Mouse (Mus musculus) forebrain, embryonic 16.5 days (tissue): ENCODE results near the gene Xrcc1. TPM values are rescaled to one million over a fixed set of nuclear protein-coding genes. Genes with fewer than 3 reads are reported as not detected.
A peak's percentile ranks its signal among the peaks of the same experiment; 100 is the strongest.

Source experiments
- ATAC-seq: fragments of 200-750 bp; cut with Nextera tagmentation; 2 replicates; pipeline ENCODE4 v1.8.0; 2017; ENCODE audit warnings: mild to moderate bottlenecking, moderate library complexity
- H3K27ac ChIP-seq: fragments of 300-500 bp; sonication (generic); 2 replicates; pipeline ENCODE4 v1.5.1; 2014; ENCODE audit warnings: low read length, control low read depth
- H3K27me3 ChIP-seq: fragments of 300-500 bp; sonication (generic); replicated peaks from 2 replicates; pipeline ENCODE4 v1.6.1; 2014; ENCODE audit warnings: low read length; ENCODE audit not compliant: control insufficient read depth, insufficient read depth
- H3K36me3 ChIP-seq: fragments of 300-500 bp; sonication (generic); 2 replicates; pipeline ENCODE4 v1.6.1; 2014; ENCODE audit not compliant: control insufficient read depth, insufficient read depth
- H3K4me1 ChIP-seq: fragments of 300-500 bp; sonication (generic); replicated peaks from 2 replicates; pipeline ENCODE4 v1.6.1; 2014; ENCODE audit warnings: low read length; ENCODE audit not compliant: control insufficient read depth, insufficient read depth
- H3K4me2 ChIP-seq: fragments of 300-500 bp; sonication (generic); 2 replicates; pipeline ENCODE4 v1.6.1; 2014; ENCODE audit warnings: mild to moderate bottlenecking, low read length, control low read depth
- H3K4me3 ChIP-seq: fragments of 300-500 bp; sonication (generic); replicated peaks from 2 replicates; pipeline ENCODE4 v1.5.1; 2014; ENCODE audit warnings: mild to moderate bottlenecking, low read length, control low read depth
- H3K9ac ChIP-seq: fragments of 300-500 bp; sonication (generic); replicated peaks from 2 replicates; pipeline ENCODE4 v1.6.1; 2014; ENCODE audit warnings: low read depth, low read length, control low read depth
- H3K9me3 ChIP-seq: fragments of 300-500 bp; sonication (generic); 2 replicates; pipeline ENCODE4 v1.6.1; 2016; ENCODE audit warnings: low read length; ENCODE audit not compliant: control insufficient read depth
- WGBS: fragments of 180-500 bp; shearing (Covaris S2); extraction: QIAGEN DNeasy Blood & Tissue Kit; methylation state at CpG from one replicate; pipeline ENCODE4 v1.1.7; 2014; 5-methylcytosine and 5-hydroxymethylcytosine counted together
- polyA plus RNA-seq: library from polyadenylated mRNA; unstranded; fragments of >200 nt; fragmentation: Nextera tagmentation; extraction: Ambion mirVana; gene quantifications from 2 replicates; pipeline ENCODE4 v1.2.1, GENCODE M21; 2015

Xrcc1 gene
- polyA plus RNA-seq: 79.8 and 80.2 TPM in 2 replicates

- peaks cover 2% of the 10 kb centered on the region; the same call in 1 of the 2 replicates for H3K36me3 ChIP-seq
- peaks cover 13% of the 10 kb centered on the region for H3K4me1 ChIP-seq
- peak within 1 kb of the TSS; percentile 80 for H3K4me2 ChIP-seq
- H3K27me3 ChIP-seq: no peaks in the 10 kb centered on the region
- peak within 1 kb of the TSS; percentile 83 for H3K9ac ChIP-seq
- WGBS: 30% methylated on average over 13 of the region's 13 CpGs
- peak within 1 kb of the TSS; percentile 83 for H3K4me3 ChIP-seq
- no peaks in the 10 kb centered on the region for H3K9me3 ChIP-seq
- peak; percentile 6; the same call in 1 of the 2 replicates for ATAC-seq
- H3K27ac ChIP-seq: peak within 1 kb of the TSS; percentile 56; the same call in 1 of the 2 replicates
Measured at GRCm38 (mm10) chr7:24546068-24546614, at the start of gene Xrcc1, which contains the start of gene Pinlyp. TSS of gene Xrcc1 (plus strand) at chr7:24546289. TSS of gene Pinlyp (minus strand) at chr7:24546118.

- WGBS: 26% methylated on average over 43 of the region's 43 CpGs
- Histone ChIP-seq H3K27ac (no peak overlapping the region), H3K27me3 (no peaks in the 10 kb centered on the region), H3K9me3 (no peaks in the 10 kb centered on the region), H3K36me3 (peaks cover 15% of the 10 kb centered on the region), H3K4me2 (no peak overlapping the region), H3K4me3 (no peak overlapping the region), H3K4me1 (peaks cover 13% of the 10 kb centered on the region), H3K9ac (no peak overlapping the region)
- no peak for ATAC-seq
Measured at GRCm38 (mm10) chr7:24499856-24500577, 46.1 kb upstream of the Xrcc1 start.

- Histone ChIP-seq H3K4me2 (no peak overlapping the region), H3K27ac (no peak overlapping the region), H3K36me3 (peaks cover 15% of the 10 kb centered on the region), H3K9me3 (no peaks in the 10 kb centered on the region), H3K27me3 (no peaks in the 10 kb centered on the region), H3K9ac (no peak overlapping the region), H3K4me3 (no peak overlapping the region), H3K4me1 (peaks cover 22% of the 10 kb centered on the region)
- WGBS: 40% methylated on average over 7 of the region's 7 CpGs
- no peak for ATAC-seq
Measured at GRCm38 (mm10) chr7:24500929-24501328, 45.2 kb upstream of the Xrcc1 start.

GRCm38 (mm10) chr7:24501492-24501891, 44.6 kb upstream of the Xrcc1 start:
- Histone ChIP-seq H3K27ac (no peak overlapping the region), H3K27me3 (no peaks in the 10 kb centered on the region), H3K9ac (no peak overlapping the region), H3K4me2 (no peak overlapping the region), H3K36me3 (peaks cover 15% of the 10 kb centered on the region), H3K9me3 (no peaks in the 10 kb centered on the region), H3K4me3 (no peak overlapping the region), H3K4me1 (peaks cover 25% of the 10 kb centered on the region)
- WGBS: 57% methylated on average over 21 of the region's 21 CpGs
- ATAC-seq: no peak

GRCm38 (mm10) chr7:24504004-24504403, 42.1 kb upstream of the Xrcc1 start:
- no peak overlapping the region for H3K27ac ChIP-seq
- WGBS: 17% methylated on average over 10 of the region's 10 CpGs
- no peak overlapping the region for H3K9ac ChIP-seq
- H3K9me3 ChIP-seq: no peaks in the 10 kb centered on the region
- peaks cover 32% of the 10 kb centered on the region for H3K4me1 ChIP-seq
- H3K4me3 ChIP-seq: no peak overlapping the region
- no peak for ATAC-seq
- no peak overlapping the region for H3K4me2 ChIP-seq
- peaks cover 15% of the 10 kb centered on the region for H3K36me3 ChIP-seq
- H3K27me3 ChIP-seq: no peaks in the 10 kb centered on the region

GRCm38 (mm10) chr7:24504868-24505267, 41.2 kb upstream of the Xrcc1 start:
- Histone ChIP-seq H3K36me3 (peaks cover 14% of the 10 kb centered on the region), H3K4me3 (no peak overlapping the region), H3K4me2 (no peak overlapping the region), H3K9me3 (no peaks in the 10 kb centered on the region), H3K9ac (no peak overlapping the region), H3K4me1 (peaks cover 38% of the 10 kb centered on the region), H3K27me3 (no peaks in the 10 kb centered on the region), H3K27ac (peak overlapping the region; percentile 100)
- ATAC-seq: no peak
- 32% methylated on average over 4 of the region's 4 CpGs for WGBS

- Histone ChIP-seq H3K4me3 (peak overlapping the region; percentile 71), H3K27me3 (no peaks in the 10 kb centered on the region), H3K36me3 (peaks cover 7% of the 10 kb centered on the region), H3K9me3 (no peaks in the 10 kb centered on the region), H3K9ac (peak overlapping the region; percentile 30), H3K27ac (peak overlapping the region; percentile 100), H3K4me1 (peaks cover 39% of the 10 kb centered on the region), H3K4me2 (peak overlapping the region; percentile 70)
- 3% methylated on average over 15 of the region's 15 CpGs for WGBS
- ATAC-seq: no peak
Measured at GRCm38 (mm10) chr7:24505447-24506064, 40.5 kb upstream of the Xrcc1 start.

- H3K36me3 ChIP-seq: peaks cover 2% of the 10 kb centered on the region
- no peaks in the 10 kb centered on the region for H3K27me3 ChIP-seq
- no peaks in the 10 kb centered on the region for H3K9me3 ChIP-seq
- peak overlapping the region; percentile 100 for H3K27ac ChIP-seq
- H3K9ac ChIP-seq: peak overlapping the region; percentile 96
- WGBS: 3% methylated on average over 3 of the region's 3 CpGs
- peak overlapping the region; percentile 71 for H3K4me3 ChIP-seq
- H3K4me2 ChIP-seq: peak overlapping the region; percentile 70
- H3K4me1 ChIP-seq: peaks cover 40% of the 10 kb centered on the region
- no peak for ATAC-seq
Measured at GRCm38 (mm10) chr7:24506065-24506459, 40.0 kb upstream of the Xrcc1 start.

GRCm38 (mm10) chr7:24506476-24506837, 39.6 kb upstream of the Xrcc1 start:
- Histone ChIP-seq H3K4me1 (peaks cover 40% of the 10 kb centered on the region), H3K4me2 (peak overlapping the region; percentile 70), H3K9ac (peak overlapping the region; percentile 96), H3K27me3 (no peaks in the 10 kb centered on the region), H3K36me3 (peaks cover 2% of the 10 kb centered on the region; the same call in 1 of the 2 replicates), H3K9me3 (no peaks in the 10 kb centered on the region), H3K4me3 (peak overlapping the region; percentile 71), H3K27ac (peak overlapping the region; percentile 100)
- 0% methylated on average over 12 of the region's 12 CpGs for WGBS
- ATAC-seq: peak; percentile 26
